Mouse (Mus musculus) urinary bladder, postnatal 4 days (tissue): ENCODE measurements around the gene Slbp.
A peak's percentile ranks its signal among the peaks of the same experiment; 100 is the strongest.

Experiments used
- DNase-seq, 2 experiments: peaks; one replicate each; pipeline ENCODE4 v3.0.0; 2021 to 2022; ENCODE audit warnings: low spot score in 2 of 2

The Slbp gene

DNA sequence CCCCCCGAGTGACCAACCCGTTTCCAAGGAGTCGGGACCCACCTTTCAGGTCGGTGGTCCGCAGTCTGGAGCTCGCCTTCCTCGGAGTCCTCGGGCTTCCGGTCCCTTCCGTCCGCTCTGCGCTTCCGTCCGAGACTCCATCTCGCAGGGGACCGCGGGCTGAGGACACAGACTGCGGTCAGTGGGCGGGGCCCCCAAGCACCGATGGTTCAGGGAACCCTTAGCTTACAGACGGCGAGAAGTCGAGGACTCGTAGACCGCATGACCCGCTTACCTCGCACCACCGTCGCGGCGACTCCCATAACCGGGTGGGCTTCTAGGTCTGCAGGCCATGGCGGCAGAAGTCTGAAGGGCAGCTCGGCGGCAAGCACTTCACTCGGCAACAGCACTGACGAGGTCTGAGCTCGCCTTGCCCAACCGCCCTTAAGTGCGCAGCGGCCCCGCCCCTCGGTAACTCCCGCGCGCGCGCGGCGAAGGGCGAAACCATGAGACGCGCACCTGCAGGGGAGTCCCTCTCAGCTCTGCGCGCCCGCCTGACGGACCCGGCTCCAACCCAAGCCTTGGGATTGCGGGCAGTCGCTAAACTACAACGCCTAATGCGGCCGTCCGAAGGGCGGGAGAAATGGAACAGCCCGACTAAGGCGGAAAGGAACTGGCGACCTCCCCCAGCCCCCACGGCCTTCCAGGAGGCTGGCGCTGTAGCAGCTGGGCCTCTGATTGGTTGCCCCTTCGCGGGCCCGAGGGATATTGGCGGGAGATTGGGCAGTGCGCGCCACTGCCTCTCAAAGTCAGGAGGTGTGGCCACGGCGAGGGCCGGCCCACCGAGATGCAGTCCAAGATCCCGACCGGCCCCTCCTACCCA lies at the start of gene Slbp:
Gene Slbp (minus strand): TSS at position 654 of the 862 bp plus-strand sequence.
- peak; percentile 95 to 96 for DNase-seq

DNA sequence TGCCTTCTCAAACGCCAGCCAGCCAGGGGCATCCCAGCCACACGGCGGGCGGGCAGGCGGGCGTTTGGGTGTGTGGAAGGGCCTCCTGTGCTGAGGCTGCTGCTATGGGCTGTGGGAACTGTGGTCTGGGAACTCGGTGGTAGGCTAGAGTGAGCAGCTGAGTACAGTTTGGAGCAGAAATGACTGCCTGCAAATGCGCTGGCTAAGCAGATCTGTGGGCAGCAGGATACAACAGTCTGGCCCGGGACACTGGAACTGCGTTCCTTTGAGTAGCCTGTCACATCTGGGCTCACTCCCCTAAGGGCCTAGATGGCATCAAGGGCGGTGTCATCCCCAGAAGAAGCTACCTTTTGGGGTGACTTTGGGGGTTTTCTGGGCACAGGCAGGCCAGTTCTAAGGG lies 49.5 kb upstream of the Slbp start:
- DNase-seq, result no peak

- no peak for DNase-seq
Measured at GRCm38 (mm10) chr5:33700010-33700409, 47.6 kb upstream of the Slbp start.

GRCm38 (mm10) chr5:33698669-33699068 lies 46.3 kb upstream of the Slbp start:
- no peak for DNase-seq

DNA sequence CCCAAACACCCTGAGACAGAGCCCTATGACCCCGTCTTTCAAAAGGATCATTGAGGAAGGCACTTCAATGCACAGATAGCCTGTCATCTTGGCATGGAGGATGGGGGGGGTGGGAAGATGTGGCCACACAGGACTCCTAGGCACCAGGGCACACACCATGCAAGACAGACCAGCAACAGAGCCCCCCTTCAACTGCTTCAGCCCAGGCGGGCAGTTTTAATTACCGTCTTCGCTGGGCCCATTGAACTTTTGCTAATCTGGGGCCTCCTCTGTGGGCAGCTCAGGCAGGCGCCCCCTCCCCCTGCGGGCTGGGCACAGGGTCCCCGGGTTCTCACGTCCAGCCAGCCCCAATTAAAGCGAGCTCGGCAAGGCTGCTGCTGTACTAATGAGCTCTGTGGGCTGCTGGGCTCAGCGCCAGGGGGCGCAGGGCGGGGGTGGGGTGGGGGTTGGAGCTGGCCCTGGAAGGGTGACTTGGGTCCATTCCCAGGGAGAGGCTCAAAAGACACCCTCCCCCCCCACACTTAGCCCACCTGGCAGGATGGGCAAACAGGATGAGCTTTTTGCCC lies 45.7 kb upstream of the Slbp start:
- no peak for DNase-seq

GRCm38 (mm10) chr5:33697534-33697933 lies 45.2 kb upstream of the Slbp start:
- DNase-seq, result no peak

- peak in 1 of 2 experiments; percentile 58 for DNase-seq
Measured at GRCm38 (mm10) chr5:33696430-33696829, 44.1 kb upstream of the Slbp start.

GRCm38 (mm10) chr5:33695718-33696121 lies 43.3 kb upstream of the Slbp start:
- no peak for DNase-seq

GRCm38 (mm10) chr5:33694848-33695717 lies 42.7 kb upstream of the Slbp start:
- DNase-seq, result peak; percentile 60 to 64

DNA sequence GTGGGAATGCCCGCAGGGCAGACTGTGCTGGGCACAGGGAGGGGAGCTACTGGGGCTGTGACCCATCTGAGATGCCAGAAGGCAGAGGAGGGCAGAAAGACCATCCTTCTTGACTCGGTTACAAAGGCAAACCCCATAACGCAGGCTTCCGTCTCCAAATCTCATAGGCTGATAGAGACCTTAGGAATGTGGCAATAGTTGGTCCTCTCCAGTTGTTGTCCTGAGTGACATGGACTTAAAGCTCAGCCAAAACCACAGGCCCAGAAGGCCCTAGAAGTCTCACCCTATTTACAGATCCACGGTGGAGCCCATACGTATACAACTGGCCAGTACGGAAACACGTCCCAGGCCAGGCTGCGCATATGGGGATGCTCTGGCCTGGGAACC lies 42.1 kb upstream of the Slbp start:
- DNase-seq, result no peak

DNA sequence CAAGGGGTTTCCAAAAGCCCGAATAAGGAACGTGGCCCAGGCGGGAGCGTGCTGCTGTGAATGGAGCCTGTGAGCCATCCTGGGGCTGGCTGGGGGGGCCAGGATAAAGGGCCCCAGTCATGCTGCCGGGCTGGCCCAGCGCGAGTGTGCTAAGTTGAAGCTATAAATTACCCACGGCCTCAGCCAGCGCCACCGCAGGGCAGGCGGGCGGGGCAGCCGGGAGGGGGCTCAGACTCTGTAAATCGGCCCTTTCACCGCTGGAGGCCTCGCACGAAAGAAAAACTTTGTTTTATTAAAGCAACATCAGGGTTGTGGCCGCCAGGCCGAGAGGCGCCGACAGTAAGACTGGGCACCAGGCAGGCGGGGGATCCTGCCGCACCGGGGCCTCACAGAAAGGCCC lies 40.0 kb upstream of the Slbp start:
- DNase-seq, result peak; percentile 65 to 74

- DNase-seq, result no peak
Measured at GRCm38 (mm10) chr5:33689852-33690645, 37.7 kb upstream of the Slbp start.

DNA sequence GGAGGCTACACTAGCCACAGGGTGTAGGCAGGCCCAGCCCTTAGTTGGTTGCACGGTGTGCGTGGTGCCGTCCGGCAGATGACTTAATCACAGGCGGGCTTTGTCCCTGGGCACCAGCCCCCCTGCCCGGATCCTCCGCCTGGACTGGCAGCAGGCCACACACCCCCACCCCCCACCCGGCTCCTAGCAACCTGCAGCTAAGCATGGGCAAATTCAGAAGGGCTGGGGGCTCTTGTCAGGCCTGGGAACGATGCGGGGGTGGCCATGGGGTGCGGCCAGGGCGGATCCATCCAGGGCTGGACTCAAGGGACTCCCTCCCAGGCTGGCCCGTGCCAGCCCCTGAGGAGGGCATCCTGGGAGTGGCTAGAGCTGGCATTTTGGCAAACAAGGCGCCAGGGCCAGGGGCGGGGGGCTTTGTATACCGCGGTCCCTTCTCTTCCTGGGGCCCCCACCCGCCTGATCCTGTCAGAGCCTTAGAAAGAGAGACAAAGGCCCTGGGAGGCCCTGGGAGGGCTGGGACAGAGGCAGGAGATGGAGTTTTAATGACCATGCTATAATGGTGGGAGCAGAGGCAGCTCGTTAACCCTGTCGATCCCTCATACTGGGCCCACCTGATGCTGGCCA lies 37.0 kb upstream of the Slbp start:
- DNase-seq, result no peak

DNA sequence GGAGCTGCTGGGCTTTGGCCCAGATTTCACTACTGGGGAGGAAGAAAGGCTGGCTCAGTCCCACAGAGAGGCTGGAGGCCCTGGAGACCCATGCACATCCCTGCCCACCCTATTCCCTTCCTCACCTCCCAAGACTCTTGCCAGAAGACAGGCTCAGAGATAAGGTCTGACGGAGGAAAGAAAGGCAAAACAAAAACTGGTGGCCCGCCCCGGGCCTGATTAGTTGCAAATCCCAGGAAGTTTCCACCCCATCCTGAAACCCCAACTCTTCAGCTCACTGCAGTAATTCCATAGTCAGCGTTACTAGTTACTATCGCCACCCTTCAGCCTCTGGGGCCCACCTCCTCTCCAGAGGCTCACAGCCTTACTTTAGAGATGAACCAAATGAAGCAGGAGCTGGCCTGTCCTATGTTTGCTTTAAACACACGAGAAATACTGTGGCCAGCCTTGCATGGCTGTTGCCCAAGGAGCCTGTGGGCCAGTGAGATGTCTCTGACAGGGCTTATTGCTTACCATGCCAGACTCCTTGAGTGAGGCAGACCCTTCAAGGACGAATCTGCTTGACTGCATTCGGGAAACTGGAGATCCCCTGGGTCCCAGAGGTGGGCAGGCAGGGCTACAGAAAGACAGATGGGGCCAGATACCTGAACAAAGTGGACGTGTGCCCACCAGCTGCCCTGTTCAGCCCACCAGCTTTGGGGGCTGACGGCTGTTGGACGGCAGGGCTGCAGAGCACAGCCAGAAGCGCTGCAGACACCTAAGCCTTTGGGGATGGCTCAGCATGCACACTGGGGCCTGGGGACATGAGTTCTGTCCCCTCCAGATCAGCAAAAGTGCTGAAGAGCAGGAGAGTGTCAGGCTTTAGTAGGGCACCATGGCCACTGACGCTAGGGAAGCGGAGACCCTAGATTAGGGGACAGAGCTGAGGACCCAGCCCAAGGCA lies 36.2 kb upstream of the Slbp start:
- no peak for DNase-seq

DNA sequence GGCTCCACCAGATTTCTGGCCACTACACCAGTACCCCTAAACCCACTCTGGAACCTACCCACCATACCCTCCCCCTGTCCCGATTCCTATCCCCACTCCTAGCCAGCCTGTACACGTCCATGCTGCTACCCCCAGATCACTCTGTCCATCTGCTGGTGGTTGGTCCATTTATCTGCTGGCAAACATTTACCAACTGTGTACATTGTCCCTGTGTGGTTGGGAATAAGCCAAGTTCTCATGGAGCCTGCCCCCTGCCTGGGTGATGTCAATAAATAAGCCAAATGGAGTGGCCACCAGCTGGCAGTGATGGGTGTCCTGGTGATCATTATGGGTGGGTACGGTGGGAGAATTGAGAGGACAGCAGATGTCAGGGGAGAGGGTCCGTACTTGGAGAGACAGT lies 34.8 kb upstream of the Slbp start:
- no peak for DNase-seq

DNA sequence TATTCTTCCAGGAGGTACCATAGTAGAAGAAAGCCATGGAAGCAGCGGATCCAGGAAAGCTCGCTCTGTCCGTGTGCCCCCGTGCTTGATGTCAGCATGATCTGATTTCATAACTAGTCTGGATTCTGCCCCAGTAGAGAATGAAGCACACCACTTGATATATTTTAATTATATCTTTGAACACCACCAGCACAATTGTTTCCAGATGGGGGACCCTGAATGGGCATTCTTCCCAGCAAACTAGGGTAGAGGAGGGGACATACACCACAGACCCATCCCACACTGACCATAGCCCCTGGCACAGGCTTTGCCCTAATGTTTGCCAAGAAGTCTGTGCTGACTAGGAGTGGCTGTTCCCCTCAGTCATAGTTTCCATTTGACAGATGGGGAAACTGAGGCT lies 32.6 kb upstream of the Slbp start:
- no peak for DNase-seq

- DNase-seq, result no peak
Measured at GRCm38 (mm10) chr5:33683897-33684652, 31.7 kb upstream of the Slbp start.

DNA sequence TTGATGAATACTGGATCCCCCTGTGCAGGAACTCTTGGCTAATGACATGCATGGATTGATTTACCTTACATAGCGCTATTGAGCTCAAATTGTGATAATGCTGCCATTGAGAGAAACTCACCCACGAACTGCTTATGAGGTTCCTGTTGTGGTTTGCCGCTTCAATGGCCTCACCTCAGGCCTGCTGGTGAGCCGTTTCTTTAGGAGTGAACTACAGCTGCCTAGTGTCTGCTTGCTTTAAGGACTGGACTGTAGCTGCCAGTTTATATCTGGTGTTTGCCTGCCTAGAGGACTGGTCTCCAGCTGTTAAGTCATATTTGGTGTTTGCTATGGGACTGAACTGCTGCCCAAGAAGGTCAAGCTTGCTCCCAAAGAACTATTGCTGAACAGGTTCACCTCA lies 30.6 kb upstream of the Slbp start:
- DNase-seq, result no peak
